Mouse (Mus musculus) right cerebral cortex, postnatal 36 days (tissue): ENCODE data around the gene Abhd4.
"Not testable (repeated sequence)": the region's sequence is repeated elsewhere in the genome, so short reads cannot be mapped to it uniquely, and the experiment has no call there.

ENCODE experiments used
- DNase-seq, 2 experiments: peaks; one replicate each; pipeline ENCODE4 v3.0.0; 2022; ENCODE audit warnings: low spot score in 2 of 2, mixed read lengths in 1 of 2

The Abhd4 gene

DNA sequence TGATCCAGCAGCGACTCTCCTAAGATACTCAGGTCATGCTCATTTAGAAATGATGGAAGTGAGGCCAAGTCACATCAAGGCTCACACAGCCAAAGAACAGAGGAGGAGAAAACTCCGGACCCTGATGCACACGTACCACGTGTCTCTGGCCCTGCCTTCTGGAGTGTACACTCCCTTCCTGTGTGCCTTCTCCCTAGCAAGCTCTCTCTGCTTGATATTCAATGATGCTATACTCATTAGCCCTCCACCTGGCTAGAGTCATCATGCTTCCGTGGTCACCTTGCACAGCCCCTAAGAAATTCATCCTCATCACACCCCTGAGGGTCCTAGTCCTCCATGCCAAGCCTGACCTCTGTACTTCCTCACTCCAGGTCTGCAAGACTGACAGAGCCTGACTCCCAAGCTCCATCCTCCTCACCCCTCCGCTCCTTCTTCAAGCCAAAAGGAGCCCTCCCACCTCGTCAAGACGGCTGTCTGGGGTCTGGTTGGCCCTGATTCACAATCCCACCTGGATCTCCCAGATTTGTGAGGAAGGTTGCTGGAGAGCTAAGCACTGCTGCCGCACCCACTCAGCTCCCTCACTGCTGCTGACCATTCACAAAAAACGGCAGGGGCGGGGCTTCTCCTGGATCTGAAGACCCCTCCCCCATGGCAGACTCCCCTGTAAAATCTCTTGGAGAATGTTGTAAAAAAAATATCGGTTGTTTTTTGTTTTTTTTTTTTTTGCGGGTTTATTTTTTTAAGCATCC lies 30.5 kb upstream of the Abhd4 start:
- no peak for DNase-seq

DNA sequence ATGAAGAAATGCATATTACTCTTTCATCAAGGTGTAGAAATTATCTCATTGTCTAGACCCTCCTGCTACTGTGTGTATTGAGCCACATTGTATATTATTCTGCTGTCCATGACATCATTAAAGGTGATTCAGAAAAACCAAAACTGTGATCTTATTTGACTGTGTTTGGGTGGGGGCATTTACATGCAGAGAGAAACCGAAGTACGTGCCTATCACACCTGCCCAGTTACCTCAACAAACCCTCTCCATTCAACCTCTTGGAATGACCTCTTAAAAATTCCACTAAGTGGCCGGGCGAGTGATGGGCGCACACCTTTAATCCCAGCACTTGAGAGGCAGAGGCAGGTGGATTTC lies 29.9 kb upstream of the Abhd4 start:
- DNase-seq, result no peak

DNA sequence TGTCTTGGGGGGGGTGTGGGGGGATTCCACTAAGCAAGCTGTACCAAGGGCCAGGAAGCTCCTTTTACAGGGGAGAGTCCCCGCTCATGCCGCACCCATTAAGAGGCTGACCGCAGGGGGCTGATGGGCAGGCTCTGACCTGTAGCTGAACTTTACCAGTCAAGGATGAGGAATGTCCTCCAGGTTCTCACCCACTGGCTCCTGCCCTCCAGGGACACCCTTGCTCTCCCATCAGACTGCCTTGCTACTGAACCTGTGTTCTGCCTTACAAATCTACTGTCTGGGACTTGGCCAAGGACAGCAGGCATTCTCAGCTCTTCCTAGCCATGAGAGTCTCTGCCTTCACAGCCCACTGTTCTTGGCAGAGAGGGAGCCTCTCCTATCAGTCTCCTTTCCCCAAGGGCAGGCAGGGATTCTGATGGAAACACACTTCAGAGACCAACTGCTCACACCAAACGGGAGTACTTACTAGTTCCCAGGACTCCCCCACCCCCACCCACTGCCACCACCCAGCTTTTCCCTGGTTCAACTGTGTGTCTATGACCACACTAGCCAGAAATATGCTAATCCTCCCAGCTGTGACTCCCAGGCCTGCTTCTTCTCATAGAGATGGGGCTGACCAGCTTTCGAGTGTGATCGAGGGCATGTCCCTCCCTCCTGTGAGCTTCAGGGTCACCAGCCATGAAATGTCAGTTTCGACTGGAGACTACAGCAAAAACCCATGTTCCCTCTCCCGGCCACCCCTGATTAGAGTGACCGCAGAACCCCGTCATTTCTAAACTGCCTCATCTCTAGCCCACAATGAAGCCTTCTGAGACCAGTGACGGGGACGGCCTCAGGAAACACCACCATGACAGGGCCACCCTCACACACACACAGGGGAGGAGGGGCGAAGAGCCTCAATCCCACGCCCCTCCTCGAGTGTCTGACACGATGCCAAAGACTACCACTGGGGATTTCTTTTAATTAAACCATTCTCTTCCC lies 29.2 kb upstream of the Abhd4 start:
- no peak for DNase-seq

DNA sequence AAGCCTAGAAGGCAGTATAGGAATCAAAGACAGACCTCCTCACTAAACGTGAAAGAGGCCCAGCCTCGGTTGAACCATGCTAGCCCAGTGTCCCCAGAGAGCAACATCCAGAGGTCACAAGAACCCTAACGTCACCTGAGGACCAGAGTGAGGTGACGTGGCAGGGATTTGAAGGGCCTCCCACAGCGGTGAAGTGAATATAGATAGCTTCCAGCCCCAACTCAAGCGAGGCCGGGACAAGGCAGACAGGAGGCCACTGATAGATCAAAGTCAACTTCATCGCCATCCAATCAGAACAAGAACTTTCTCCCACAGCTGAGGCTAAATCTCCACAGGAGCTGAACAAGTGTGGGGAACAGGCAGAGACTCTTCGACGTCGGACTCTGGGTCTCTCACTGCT lies 28.3 kb upstream of the Abhd4 start:
- no peak for DNase-seq

DNA sequence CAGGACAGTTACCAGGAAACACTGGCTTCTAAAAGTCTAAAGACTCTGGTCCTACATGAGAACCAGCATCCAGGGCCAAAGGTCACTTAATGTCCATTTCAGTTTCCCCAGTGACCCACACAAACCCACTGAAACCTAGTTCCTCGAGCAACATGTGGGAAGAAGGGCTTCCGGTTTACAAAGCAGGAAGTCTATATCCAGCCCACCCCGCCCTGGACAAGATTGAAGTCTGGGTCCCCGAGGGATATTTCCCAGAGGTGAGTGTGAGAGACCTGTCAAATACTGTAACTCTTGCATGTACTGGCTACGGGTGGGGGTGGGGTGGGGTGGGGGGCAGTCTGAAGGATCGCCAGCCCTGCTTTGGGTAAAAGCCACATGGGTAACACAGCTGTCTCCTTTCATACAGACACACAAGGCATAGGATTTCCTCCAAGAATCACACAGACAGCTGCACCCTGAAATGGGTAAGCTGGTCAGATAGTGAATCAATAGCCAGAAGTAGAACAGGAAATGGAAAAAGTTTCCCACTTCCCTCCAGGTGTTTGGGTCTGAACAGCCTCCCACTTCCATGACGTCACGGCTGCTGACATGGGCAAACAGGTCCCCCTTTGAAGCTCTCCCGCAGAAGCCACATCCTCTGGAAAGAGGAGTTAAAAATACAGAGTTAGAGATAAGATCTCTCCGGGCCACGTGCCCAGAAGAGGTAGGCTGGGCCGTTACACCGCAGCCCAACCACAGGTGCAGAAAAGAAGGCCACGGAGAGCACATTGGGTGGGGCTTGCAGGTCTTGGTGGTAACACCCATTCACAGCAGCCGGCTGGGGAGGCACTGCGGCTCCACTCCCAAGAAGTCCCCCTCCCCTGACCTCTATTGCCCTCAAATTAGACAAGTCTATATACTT lies 26.8 kb upstream of the Abhd4 start:
- DNase-seq, result no peak

DNA sequence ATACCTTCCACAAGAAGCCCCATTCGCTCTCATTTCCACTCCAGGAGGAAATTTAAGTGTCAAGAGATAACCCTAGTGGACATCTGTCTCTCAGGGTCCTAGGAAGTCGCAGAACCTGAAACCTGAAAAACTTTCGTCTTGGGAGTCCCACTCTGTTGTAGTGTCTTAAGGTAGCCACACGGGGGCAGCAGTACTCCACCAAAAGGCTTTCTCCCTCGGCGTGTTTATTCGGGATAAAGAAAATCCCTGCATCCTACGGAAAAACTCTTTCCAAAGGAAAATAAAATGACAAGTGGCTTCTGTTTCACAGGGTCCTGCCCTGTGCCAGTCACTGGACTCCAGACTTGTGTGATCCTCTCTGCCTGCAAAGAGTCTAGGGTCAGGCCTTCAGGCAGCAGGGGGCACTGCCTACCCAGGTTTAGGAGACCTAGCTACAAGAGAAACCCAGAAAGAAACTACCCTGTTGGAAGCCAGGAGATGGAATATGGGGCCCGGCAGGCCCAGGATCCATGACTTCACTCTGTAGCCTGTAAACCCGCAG lies 26.0 kb upstream of the Abhd4 start:
- DNase-seq, result peak in 1 of 2 experiments; percentile 33

DNA sequence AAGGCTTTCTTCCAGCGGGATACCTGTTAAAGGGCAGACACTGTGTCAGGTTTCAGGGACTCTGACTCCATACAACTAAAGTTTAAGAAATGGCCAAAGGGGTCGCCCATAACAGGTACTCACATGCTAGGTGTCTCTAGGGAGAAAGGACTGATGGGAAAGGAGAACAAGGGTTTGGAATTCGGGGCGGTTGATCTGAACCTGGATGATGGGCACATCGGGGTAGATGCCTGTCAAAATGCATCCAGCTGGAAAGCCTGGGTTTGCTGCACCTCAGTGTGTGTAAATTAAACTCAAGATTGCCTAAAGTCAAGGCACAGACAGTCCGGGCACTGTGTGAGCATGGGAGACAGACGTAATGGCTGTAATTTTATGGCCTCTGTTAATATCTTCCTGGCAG lies 25.5 kb upstream of the Abhd4 start:
- no peak for DNase-seq

DNA sequence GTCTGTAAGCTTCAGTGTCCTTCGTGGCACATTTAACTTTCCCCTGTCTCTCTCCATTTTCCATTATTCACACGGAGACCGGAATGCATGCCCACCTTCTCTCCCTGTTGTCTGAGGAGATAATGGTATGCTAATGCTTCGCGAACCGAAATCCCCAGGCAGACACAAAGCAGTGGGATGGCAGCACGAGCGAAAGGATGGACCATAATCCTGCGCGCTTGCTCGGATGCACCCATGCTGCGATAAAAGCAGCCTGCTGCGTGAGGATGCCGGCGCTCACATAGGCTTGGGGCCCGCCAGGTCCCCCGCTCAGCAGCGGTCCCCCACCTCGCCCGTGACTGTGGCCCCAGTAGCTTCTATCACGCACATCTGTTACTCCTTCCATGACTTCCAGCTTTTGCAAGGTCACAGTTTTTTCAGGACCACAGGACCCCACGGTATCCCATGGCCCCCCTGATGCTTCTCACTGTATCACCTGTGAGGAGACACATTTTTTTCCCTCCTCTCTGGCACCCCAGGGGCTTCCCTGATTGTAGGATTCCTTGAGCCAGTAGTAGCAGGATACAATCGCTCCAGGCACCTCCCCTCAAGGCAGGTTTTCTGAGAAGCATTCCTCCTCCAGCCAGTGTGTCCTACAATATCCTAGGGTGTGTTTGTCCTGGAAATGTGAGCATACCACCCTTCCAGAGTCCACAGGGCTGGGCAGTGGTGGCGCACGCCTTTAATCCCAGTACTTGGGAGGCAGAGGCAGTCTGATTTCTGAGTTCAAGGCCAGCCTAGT lies 24.9 kb upstream of the Abhd4 start:
- no peak for DNase-seq

DNA sequence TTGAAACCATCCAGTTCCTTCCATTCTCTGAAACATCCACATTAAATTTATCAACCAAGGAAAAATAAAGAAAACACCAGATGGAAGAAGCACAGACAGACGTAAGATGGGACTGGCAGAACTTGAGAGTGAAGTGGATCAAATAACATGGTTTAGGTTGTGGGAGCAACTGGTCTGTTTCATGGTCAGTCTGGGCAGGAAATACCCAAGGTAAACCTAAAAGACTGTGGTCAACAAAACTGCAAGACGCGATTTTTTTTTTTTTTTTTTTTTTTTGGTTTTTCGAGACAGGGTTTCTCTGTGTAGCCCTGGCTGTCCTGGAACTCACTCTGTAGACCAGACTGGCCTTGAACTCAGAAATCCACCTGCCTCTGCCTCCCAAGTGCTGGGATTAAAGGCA lies 24.1 kb upstream of the Abhd4 start:
- DNase-seq, result not testable (repeated sequence)

DNA sequence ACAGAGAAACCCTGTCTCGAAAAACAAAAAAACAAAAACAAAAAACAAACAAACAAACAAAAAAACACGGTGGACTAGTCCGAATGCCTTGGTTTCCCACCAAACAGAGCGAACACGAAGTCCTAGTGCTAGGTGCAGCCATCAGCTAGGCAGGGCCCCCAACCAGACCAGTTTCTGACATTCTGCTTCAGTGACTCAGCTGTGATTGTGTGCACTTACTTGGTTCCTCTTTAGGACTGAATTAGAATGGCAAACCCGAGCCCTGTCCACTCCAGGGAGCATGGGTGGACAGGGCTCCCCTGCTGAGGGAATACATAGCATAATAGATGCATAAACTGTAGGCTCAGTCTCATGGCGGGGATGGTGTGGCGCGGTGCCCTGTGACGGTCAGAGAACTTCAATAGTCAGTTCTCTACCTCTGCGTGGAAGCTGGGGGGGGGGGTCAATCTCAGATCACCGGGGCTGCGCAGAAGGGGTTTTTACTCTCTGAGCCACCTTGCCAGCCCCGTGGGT lies 23.3 kb upstream of the Abhd4 start:
- no peak for DNase-seq

DNA sequence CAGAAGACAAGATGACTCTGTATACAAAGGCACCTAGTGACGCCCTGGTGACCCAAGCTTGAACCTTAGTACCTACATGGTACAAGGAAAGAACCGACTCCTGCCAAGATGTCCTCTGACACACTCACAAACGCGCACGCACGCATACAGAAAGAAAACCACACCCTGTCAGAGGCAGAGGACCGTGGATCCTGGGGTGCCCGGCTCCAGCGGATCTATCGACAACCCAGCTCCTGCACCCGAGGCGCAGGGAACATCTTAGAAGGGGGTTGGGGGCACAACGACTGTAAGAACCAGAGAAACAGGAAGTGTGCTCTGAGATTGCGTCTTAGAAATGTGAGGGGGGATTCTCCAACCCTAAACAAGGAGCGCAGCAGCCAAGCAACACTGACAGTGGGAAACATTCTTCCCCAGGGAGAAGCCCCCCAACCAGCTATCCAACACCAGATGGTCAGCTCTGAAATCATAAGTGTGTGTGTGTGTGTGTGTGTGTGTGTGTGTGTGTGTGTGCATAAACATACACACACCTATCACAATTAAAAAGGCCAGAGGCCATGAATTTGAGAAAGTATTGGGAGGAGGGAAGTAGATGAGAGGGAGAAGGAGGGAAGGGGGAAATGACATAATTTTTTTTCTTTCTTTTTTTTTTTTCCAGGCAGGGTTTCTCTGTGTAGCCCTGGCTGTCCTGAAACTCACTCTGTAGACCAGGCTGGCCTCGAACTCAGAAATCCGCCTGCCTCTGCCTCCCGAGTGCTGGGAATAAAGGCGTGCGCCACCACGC lies 22.6 kb upstream of the Abhd4 start:
- DNase-seq, result no peak

DNA sequence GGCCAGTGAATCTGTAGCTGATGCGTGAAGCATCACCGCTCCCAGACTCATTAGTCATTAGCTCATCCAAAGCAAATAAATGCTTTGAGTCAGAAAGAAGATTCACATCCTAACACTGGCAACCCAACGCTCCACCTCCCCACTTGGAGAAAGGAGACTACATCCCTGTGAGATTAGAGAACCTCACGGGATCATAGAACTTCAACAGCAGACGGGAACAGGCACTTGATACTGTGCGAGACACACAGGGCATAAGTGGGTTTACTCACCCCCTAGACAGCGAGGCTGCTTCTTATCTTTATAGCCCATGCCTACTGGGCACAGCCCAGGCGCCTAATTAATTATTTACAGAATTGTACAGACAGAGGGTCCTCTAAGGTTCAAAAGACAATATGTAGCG lies 21.8 kb upstream of the Abhd4 start:
- DNase-seq, result no peak

DNA sequence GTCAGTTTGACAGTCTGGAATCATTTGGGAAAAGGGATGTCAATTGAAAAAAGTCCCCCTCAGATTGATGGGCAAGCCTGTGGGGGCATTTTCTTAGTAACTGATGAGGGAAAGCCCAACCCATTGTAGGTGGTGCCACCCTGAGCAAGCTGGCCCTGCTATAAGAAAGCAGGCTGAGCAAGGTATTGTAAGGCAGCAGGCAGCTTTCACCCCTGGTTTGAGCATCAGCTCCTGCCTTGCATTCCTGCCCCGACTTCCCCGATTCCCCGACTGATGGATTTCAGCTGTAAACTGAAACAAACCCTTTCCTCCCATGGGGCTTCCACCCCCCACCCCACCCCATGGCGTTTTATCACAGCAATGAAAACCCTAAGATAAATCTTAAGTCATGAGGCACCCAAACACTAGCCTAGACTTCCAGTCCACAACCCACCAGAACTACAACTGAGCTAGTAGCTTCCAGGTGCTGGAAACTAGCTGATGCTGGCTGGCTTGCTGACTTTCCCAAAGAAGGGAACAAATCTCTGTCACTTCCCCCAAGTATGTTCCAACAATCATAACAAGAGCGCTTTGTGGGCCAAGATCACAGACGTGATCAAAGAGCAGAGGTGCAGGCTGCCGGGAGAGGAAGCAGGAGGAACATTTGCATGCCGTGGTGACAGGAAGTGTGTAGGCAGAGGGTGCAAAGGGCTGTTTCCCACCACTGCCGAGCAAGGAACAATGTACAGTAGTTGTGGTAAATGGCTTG lies 21.0 kb upstream of the Abhd4 start:
- peak in 1 of 2 experiments; percentile 34 for DNase-seq

DNA sequence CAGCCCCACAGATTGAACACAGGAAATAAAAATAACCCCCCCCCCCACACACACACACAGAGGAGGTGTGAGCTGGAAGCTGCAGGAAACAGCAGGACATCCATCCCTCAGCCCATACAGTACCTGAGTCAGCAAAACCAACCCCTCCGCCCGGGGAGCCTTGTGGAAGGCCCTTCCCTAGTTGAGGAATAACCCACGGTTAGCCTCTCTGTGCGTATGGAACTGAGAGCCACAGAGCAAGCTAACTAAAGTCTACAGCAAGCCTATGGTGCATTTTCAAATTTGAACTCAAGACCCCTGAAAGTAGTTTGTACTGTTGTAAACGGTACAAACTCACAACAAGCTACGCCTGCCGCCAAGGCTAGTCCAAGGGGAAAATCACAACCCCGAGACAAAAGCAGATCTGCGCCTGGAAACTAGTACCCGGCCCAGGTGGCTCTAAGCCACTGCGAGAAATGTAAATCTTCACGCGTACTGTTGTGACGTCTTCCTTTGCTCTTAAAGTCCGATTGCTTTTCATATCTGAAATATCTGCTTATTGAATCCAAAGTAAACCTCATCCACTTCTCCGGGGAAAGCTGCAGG lies 20.3 kb upstream of the Abhd4 start:
- DNase-seq, result no peak

DNA sequence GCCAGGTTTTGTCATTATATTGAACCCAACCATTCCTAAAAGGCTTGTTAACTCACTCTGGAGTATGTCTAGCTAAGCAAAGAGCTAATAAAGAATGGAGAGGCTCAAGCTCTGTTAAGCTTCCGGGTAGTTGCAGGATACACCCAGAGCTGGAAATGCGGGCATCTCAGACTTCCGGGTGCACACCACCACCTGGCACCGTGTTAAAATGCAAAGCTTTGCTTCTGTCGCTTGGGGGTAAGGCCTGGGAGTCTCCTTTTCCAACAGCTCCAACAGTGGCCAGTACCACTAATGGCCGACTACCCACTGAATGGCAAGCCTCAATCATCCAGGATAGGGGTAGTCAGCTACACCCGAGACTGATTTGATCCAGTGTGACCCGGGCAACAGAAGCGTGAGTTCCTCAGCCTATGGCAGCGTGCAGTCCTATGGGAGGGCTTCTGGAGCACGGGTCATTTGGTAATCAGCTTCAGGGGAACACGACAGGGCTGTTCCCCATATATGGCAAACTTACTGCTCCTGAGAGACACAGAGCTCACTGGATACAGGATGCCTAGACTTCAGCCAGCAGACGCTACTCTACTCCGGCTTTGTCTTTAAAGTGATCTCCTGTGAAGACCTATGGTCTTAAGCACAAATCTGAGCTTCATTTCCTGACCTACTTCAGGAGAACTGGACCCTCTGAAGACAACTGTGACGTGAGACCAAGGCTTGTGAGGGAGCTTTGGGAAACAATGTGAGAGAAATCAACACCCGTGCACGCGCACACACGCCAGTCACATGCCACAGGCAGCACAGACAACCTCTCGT lies 19.6 kb upstream of the Abhd4 start:
- DNase-seq, result no peak

DNA sequence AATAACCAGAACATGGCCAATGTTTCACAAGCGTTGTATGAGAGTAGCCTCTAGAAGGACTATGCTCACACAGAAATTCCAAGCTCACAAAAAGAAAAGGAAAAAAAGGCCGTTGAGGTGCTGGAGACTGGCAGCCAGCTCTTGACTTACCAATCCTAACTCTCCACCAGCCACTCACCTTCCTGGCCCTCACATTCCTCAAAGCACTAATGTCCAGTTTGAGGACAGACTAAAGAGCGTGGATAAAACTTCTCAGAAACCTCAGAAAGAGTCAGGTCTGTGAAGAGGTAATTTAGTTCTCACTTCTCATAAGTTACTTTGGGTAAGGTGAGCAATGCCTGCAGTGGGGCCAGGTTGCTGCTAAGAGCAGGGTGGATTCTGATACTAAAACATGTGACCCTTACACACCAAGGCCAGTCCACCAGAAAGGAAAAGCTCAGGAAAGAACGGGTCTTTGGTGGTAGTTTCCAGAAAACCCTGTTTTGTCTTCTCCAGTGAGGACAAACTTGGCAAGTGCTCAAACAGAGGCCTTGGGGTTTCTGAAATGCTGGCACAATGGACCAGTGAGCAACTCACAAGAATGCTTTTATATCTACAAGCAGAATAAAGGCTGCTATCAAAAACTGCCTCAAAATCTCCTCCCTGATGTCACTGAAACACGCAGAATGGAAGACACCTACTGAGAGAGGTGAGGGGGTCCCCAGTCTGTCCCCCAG lies 18.0 kb upstream of the Abhd4 start:
- DNase-seq, result no peak

DNA sequence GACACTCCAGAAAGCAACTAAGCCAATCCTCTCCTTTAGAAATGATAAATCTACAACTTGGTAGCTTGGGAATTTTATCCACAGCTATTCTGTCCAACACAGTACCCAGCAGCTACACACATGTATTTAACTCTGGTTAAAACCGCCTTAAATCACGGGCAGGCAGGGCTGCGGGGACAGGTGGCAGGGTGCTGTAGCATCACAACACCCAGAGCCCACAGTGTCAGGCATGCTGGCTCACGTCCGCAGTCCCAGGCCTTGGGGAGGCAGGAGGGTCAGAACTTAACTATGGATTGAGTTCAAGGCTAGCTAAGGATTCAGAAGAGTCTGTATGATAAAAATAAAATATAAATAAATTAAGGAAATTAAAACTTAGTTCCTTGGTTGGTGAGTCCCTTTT lies 17.1 kb upstream of the Abhd4 start:
- DNase-seq, result no peak
